Mouse (Mus musculus) embryonic facial prominence, embryonic 12.5 days (tissue): Measurements from ENCODE around the gene Syt5. TPM values are rescaled to one million over a fixed set of nuclear protein-coding genes. Genes with fewer than 3 reads are reported as not detected.

Experiments used
- ATAC-seq: fragments of 200-750 bp; cut with Nextera tagmentation; 2 replicates; pipeline ENCODE4 v1.8.0; 2017; ENCODE audit not compliant: insufficient number of reproducible peaks, insufficient read depth, low FRiP score, low TSS enrichment
- H3K27ac ChIP-seq: fragments of 300-500 bp; sonication (generic); 2 replicates; pipeline ENCODE4 v1.5.1; 2016; ENCODE audit warnings: mild to moderate bottlenecking
- H3K27me3 ChIP-seq: fragments of 300-500 bp; sonication (generic); 2 replicates; pipeline ENCODE4 v1.6.1; 2016; ENCODE audit warnings: mild to moderate bottlenecking, moderate library complexity
- H3K36me3 ChIP-seq: fragments of 300-500 bp; sonication (generic); 2 replicates; pipeline ENCODE4 v1.6.1; 2016; ENCODE audit warnings: mild to moderate bottlenecking
- H3K4me1 ChIP-seq: fragments of 300-500 bp; sonication (generic); 2 replicates; pipeline ENCODE4 v1.6.1; 2016
- H3K4me2 ChIP-seq: fragments of 300-500 bp; sonication (generic); replicated peaks from 2 replicates; pipeline ENCODE4 v1.6.1; 2016; ENCODE audit warnings: mild to moderate bottlenecking, moderate library complexity
- H3K4me3 ChIP-seq: fragments of 300-500 bp; sonication (generic); 2 replicates; pipeline ENCODE4 v1.5.1; 2016; ENCODE audit warnings: mild to moderate bottlenecking
- H3K9ac ChIP-seq: fragments of 300-500 bp; sonication (generic); 2 replicates; pipeline ENCODE4 v1.6.1; 2016; ENCODE audit warnings: mild to moderate bottlenecking, moderate library complexity
- H3K9me3 ChIP-seq: fragments of 300-500 bp; sonication (generic); 2 replicates; pipeline ENCODE4 v1.6.1; 2016; ENCODE audit warnings: mild to moderate bottlenecking, moderate library complexity
- WGBS: fragments of 180-500 bp; shearing (Covaris S2); methylation state at CpG from one replicate; pipeline ENCODE4 v1.1.7; 2016; 5-methylcytosine and 5-hydroxymethylcytosine counted together
- microRNA-seq: library from miRNA; unstranded; fragments of <30 nt; microRNA quantifications from one replicate; pipeline ENCODE4, GENCODE M21; 2017
- polyA plus RNA-seq: library from polyadenylated mRNA; unstranded; fragments of >200 nt; fragmentation: Nextera tagmentation; extraction: Ambion mirVana; gene quantifications from 2 replicates; pipeline ENCODE4 v1.2.1, GENCODE M21; 2016

The Syt5 gene
- polyA plus RNA-seq, 1 experiment from 2014 or later, result 5.9 TPM

DNA sequence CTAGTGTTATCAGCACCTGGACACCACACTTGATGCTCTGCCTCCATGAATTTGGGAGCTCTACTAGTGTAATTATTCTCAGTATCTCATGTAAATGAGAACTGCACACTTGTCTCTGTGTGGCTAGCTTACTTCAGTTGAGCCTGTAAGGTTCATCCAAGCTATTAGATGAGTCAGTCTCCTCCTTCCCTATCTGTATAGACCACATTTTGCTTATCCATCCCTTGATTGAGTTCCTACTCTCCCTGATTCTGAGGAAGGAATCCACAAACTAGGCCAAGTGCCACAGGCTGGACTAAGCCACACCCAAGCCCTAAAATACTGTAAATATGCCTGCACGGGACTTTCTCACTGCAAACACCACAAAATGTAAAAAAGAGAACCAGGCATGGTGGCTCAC lies 53.4 kb downstream of the Syt5 start:
- Histone ChIP-seq H3K4me2 (no peak overlapping the region), H3K4me3 (no peak overlapping the region), H3K36me3 (peaks cover 54% of the 10 kb centered on the region), H3K9ac (no peak overlapping the region), H3K4me1 (peaks cover 11% of the 10 kb centered on the region), H3K9me3 (no peaks in the 10 kb centered on the region), H3K27ac (no peak overlapping the region), H3K27me3 (no peaks in the 10 kb centered on the region)
- no peak for ATAC-seq
- 76% methylated on average over 1 of the region's 1 CpGs for WGBS

DNA sequence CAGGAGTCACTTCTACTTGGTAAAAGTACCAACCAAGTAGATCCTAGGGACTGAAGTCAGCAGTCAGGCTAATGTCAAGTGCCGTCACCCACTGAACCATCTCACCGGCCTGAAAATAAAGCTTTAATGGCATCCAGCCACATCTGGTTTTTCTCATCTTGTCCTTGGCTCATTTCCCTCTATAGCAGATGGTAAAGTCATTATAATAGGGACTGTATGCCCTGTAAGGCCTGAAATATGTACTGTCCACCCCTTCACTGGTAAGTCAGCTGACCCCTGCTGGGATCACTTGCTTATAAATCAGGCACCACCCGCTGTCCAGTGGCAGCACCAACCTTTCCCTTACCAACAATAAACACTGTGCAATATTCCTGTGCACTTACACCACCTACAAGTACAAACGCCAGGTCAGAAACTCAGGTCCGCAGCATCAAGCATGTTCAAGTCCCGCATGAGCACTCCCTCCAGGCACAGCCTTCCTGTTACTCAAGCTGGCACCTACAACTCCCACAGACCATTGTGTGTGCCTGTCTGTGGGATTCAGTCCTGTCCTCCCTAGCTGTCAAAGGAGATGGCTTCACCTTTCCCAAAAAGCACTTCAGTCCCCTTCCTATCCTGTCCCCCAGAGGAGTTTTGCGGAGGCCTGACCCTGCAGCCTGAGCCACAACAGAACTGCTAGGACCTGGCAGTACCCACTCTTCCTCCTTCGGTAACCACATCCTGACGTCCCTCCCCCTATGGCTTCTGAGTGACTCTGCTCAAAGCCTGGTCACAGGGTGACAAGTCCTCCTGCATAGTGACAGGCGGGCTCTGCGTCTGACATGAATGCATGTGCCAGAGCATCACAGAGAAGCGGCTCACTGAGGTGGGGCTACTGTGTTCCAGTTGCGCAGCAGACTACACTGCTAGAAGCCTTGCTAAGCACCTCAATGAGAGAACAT lies 54.8 kb downstream of the Syt5 start:
- peaks cover 61% of the 10 kb centered on the region for H3K36me3 ChIP-seq
- H3K9ac ChIP-seq, result no peak overlapping the region
- 88% methylated on average over 13 of the region's 13 CpGs for WGBS
- no peak overlapping the region for H3K4me3 ChIP-seq
- no peaks in the 10 kb centered on the region for H3K4me1 ChIP-seq
- no peak overlapping the region for H3K4me2 ChIP-seq
- no peaks in the 10 kb centered on the region for H3K27me3 ChIP-seq
- ATAC-seq, result no peak
- no peak overlapping the region for H3K27ac ChIP-seq
- no peaks in the 10 kb centered on the region for H3K9me3 ChIP-seq

DNA sequence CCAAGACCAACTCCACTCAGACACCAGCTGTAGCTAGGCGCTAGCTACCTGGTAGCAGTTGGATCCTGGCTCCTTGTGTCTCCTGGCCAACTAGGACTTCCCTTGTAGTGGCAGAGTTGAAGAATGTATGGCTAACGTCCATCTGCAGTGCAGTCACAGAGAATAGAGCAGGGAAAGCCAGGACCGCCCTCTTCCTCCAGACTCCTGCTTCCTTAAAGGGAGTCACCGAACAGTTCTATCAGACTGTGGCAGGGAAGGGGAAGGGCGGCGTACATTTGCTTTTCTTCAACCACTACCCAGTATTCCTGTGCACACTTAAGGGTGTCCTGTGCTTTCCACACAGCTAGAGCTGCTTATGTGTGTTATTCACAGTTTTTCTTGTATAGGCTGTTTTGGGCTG lies 56.0 kb downstream of the Syt5 start:
- no peak overlapping the region for H3K4me3 ChIP-seq
- 83% methylated on average over 6 of the region's 6 CpGs for WGBS
- no peaks in the 10 kb centered on the region for H3K27me3 ChIP-seq
- no peaks in the 10 kb centered on the region for H3K9me3 ChIP-seq
- no peaks in the 10 kb centered on the region for H3K4me1 ChIP-seq
- no peak overlapping the region for H3K9ac ChIP-seq
- H3K36me3 ChIP-seq, result peaks cover 54% of the 10 kb centered on the region
- no peak overlapping the region for H3K4me2 ChIP-seq
- ATAC-seq, result no peak
- no peak overlapping the region for H3K27ac ChIP-seq

Small RNA genes within 50 kb of the gene (microRNA-seq; reads per million reads assigned to microRNA genes)
- gene Gm23577, result not detected

Other genes with a start within 250 kb of the Syt5 start
- not detected in 2 replicates for gene Ncr1, start 209.8 kb downstream of the Syt5 start, polyA plus RNA-seq
- gene Gp6, start 149.8 kb downstream of the Syt5 start, polyA plus RNA-seq, result 0.23 and 0.46 TPM in 2 replicates
- 25.9 and 29.1 TPM in 2 replicates for gene Rdh13, start 101.9 kb downstream of the Syt5 start, polyA plus RNA-seq
- gene Eps8l1, start 86.9 kb downstream of the Syt5 start, polyA plus RNA-seq, result 7.2 and 7.3 TPM in 2 replicates
- gene Ppp1r12c, start 45.9 kb downstream of the Syt5 start, polyA plus RNA-seq, result 65.6 and 68.1 TPM in 2 replicates
- gene Tnnt1, start 31.2 kb downstream of the Syt5 start, polyA plus RNA-seq, result 114 and 135 TPM in 2 replicates
- 4.4 and 4.6 TPM in 2 replicates for gene Tnni3, start 23.3 kb downstream of the Syt5 start, polyA plus RNA-seq
- gene Dnaaf3, start 15.1 kb downstream of the Syt5 start, polyA plus RNA-seq, result 2.2 and 2.9 TPM in 2 replicates
- gene Ptprh, start 56.5 kb upstream of the Syt5 start, polyA plus RNA-seq, result not detected in 2 replicates
- 1.9 and 2.2 TPM in 2 replicates for gene Tmem86b, start 83.9 kb upstream of the Syt5 start, polyA plus RNA-seq
- gene Ppp6r1, start 111.5 kb upstream of the Syt5 start, polyA plus RNA-seq, result 10.6 and 11.7 TPM in 2 replicates
- 103 and 107 TPM in 2 replicates for gene Hspbp1, start 137.5 kb upstream of the Syt5 start, polyA plus RNA-seq
- gene Brsk1, start 143.1 kb upstream of the Syt5 start, polyA plus RNA-seq, result 2.8 and 3.6 TPM in 2 replicates
- 0.33 TPM in 1 of 2 replicates, not detected in the other for gene Tmem150b, start 177.7 kb upstream of the Syt5 start, polyA plus RNA-seq
- 71.1 and 77.3 TPM in 2 replicates for gene Kmt5c, start 192.6 kb upstream of the Syt5 start, polyA plus RNA-seq
- gene Cox6b2, start 205.6 kb upstream of the Syt5 start, polyA plus RNA-seq, result 66.1 and 67.8 TPM in 2 replicates
- gene Fam71e2, start 223.8 kb upstream of the Syt5 start, polyA plus RNA-seq, result not detected in 2 replicates
- 0.10 TPM in 1 of 2 replicates, not detected in the other for gene Il11, start 235.3 kb upstream of the Syt5 start, polyA plus RNA-seq
- gene Tmem190, start 235.4 kb upstream of the Syt5 start, polyA plus RNA-seq, result not detected in 2 replicates
- 5.8 and 6.2 TPM in 2 replicates for gene Tmem238, start 242.1 kb upstream of the Syt5 start, polyA plus RNA-seq
- gene Rpl28, start 245.3 kb upstream of the Syt5 start, polyA plus RNA-seq, result 388 and 404 TPM in 2 replicates